8 mouse cellular contexts compared by ENCODE assay signal in genomic region chr10:20148773-20149120, GRCm38 (mm10). TPM values are rescaled to one million over a fixed set of nuclear protein-coding genes. Genes with fewer than 3 reads are reported as not detected.
DNase-seq lines count a peak whose midpoint lies in the region; TF ChIP-seq lines count a peak whose summit lies in the region.

No protein-coding gene starts in this region.

- H3K27me3 ChIP-seq in E14TG2a.4 (ENCODE audit: insufficient read depth, low read length), result peaks cover 8% of the 10 kb centered on the region; the same call in 1 of the 2 replicates

- peak overlapping the region; percentile 87 for H3K4me3 ChIP-seq in E14TG2a.4 (replicated peaks; ENCODE audit: low read length)
- H3K4me3 ChIP-seq in embryonic fibroblast, embryonic 13.5 days (ENCODE audit: insufficient read depth, low read length), result peak overlapping the region; percentile 33

- no peak for TF ChIP-seq CTCF in E14TG2a.4 (conservative IDR thresholded peaks at IDR 0.05; ENCODE audit: low read length)
- TF ChIP-seq CTCF in embryonic fibroblast, embryonic 13.5 days (IDR thresholded peaks at IDR 0.05; ENCODE audit: borderline replicate concordance, insufficient read depth, low read length), result no peak

- TF ChIP-seq POLR2A in embryonic fibroblast, embryonic 13.5 days (IDR thresholded peaks at IDR 0.05; ENCODE audit: low read depth, low read length), result no peak

- peak; percentile 70 for DNase-seq in adrenal gland, postnatal 25 days
- DNase-seq in heart, postnatal 10 days, result peak; percentile 52 to 60
- DNase-seq in kidney, postnatal 36 days, result peak; percentile 79 to 88
- peak; percentile 76 for DNase-seq in lung, postnatal 10 days
- DNase-seq in retina, adult 2 months (ENCODE audit: low read depth, low spot score), result peak; percentile 75
- peak; percentile 68 for DNase-seq in urinary bladder, postnatal 36 days (ENCODE audit: low spot score in 2 of 2)

- H3K4me1 ChIP-seq in E14TG2a.4 (replicated peaks; ENCODE audit: low read depth, low read length), result peaks cover 47% of the 10 kb centered on the region
- H3K4me1 ChIP-seq in embryonic fibroblast, embryonic 13.5 days (ENCODE audit: control insufficient read depth, insufficient read depth, low read length), result no peaks in the 10 kb centered on the region; the same call in 1 of the 2 replicates

- no peaks in the 10 kb centered on the region for H3K9me3 ChIP-seq in E14TG2a.4 (ENCODE audit: low read length)

- H3K36me3 ChIP-seq in E14TG2a.4 (ENCODE audit: insufficient read depth, low read length), result no peaks in the 10 kb centered on the region

- no peak overlapping the region for H3K27ac ChIP-seq in embryonic fibroblast, embryonic 13.5 days (ENCODE audit: insufficient read depth, low read length)

- intact Hi-C loops in heart, postnatal 10 days (cut with DNase I), result no loop called here

RNA-seq across cellular contexts. Expression of gene Map7, which starts 0.5 kb away (rescaled TPM):
- 20.0 and 23.4 TPM in 2 replicates for total RNA-seq in adrenal gland, postnatal 25 days (2021)
- polyA plus RNA-seq in embryonic fibroblast, embryonic 13.5 days (2011; ENCODE audit: insufficient read length, low read depth, missing spikeins), result 0.23 and 1.6 TPM in 2 replicates
- total RNA-seq in heart, postnatal 10 days (2021), result 10 to 100 TPM; 13.6 to 15.8 TPM
